Mouse (Mus musculus): ENCODE measurements around the gene Npas1. TPM values are rescaled to one million over a fixed set of nuclear protein-coding genes. Genes with fewer than 3 reads are reported as not detected.

The Npas1 gene
- not detected for total RNA-seq (2023)

GRCm38 (mm10) chr7:16477628-16478027, at the start of gene Npas1:
TSS of gene Npas1 (minus strand) at chr7:16477728.

GRCm38 (mm10) chr7:16452587-16453073, 24.9 kb downstream of the Npas1 start, which contains the start of gene Tmem160:
TSS of gene Tmem160 (plus strand) at chr7:16452779.

Other genes with a start within 250 kb of the Npas1 start
- 0.24 TPM for gene C5ar2, start 233.6 kb downstream of the Npas1 start, total RNA-seq (2023)
- 0.34 TPM for gene C5ar1, start 218.2 kb downstream of the Npas1 start, total RNA-seq (2023)
- gene Inafm1, start 204.1 kb downstream of the Npas1 start, total RNA-seq (2023), result 28.0 TPM
- 255 TPM for gene Ccdc9, start 190.9 kb downstream of the Npas1 start, total RNA-seq (2023)
- gene Bbc3, start 169.3 kb downstream of the Npas1 start, total RNA-seq (2023), result 59.8 TPM
- gene Sae1, start 89.9 kb downstream of the Npas1 start, total RNA-seq (2023), result 57.3 TPM
- 74.4 TPM for gene Zc3h4, start 76.8 kb downstream of the Npas1 start, total RNA-seq (2023)
- gene Tmem160, start 24.9 kb downstream of the Npas1 start, total RNA-seq (2023), result 31.0 TPM
- gene Arhgap35, start 137.3 kb upstream of the Npas1 start, total RNA-seq (2023), result 20.6 TPM
- not detected for gene Ceacam15, start 198.0 kb upstream of the Npas1 start, total RNA-seq (2023)
- not detected for gene Ceacam9, start 244.2 kb upstream of the Npas1 start, total RNA-seq (2023)

Measured in CD8-positive naive resting alpha-beta T cell, adult 57 days (primary cell).